Mouse (Mus musculus) adrenal gland (tissue): ENCODE results near the gene Igf2r.
"Not testable (repeated sequence)": the region's sequence is repeated elsewhere in the genome, so short reads cannot be mapped to it uniquely, and the experiment has no call there.

Experiments
- intact Hi-C: fragments of 180-260 bp; cut with DNase I; formaldehyde crosslinking; loops from one replicate; pipeline ENCODE4 v1.15.1; 2025

Gene Igf2r

GRCm38 (mm10) chr17:12675646-12676045, 93.8 kb downstream of the Igf2r start, which contains the start of gene Slc22a1:
Gene Slc22a1 (minus strand): TSS chr17:12675829.
- intact Hi-C loops = no loop called here

GRCm38 (mm10) chr17:12674980-12675379, 94.5 kb downstream of the Igf2r start:
- intact Hi-C loops = not testable (repeated sequence)

GRCm38 (mm10) chr17:12673871-12674270, 95.6 kb downstream of the Igf2r start:
- intact Hi-C loops = no loop called here

- intact Hi-C loops = no loop called here
These were observed 97.1 kb downstream of the Igf2r start for GRCm38 (mm10) chr17:12672285-12672790.

GRCm38 (mm10) chr17:12671029-12671605, 98.3 kb downstream of the Igf2r start:
- intact Hi-C loops = no loop called here

- intact Hi-C loops = no loop called here
These were observed 100.1 kb downstream of the Igf2r start for GRCm38 (mm10) chr17:12669363-12669679.

- intact Hi-C loops = no loop called here
These were observed 100.7 kb downstream of the Igf2r start for GRCm38 (mm10) chr17:12668478-12669362.

- intact Hi-C loops = loop anchor here (5.0 kb wide), 1 partner anchor 148 kb away; no protein-coding TSS in a partner anchor
These were observed 105.3 kb downstream of the Igf2r start for GRCm38 (mm10) chr17:12664156-12664555.

- intact Hi-C loops = loop anchor here (1.0 to 5.0 kb wide), 3 partner anchors 126 to 244 kb away; no protein-coding TSS in a partner anchor
These were observed 108.7 kb downstream of the Igf2r start for GRCm38 (mm10) chr17:12660572-12661260.

- intact Hi-C loops = no loop called here
These were observed 110.2 kb downstream of the Igf2r start for GRCm38 (mm10) chr17:12659233-12659632.

- intact Hi-C loops = no loop called here
These were observed 110.7 kb downstream of the Igf2r start for GRCm38 (mm10) chr17:12658784-12659183.

- intact Hi-C loops = no loop called here
These were observed 113.6 kb downstream of the Igf2r start for GRCm38 (mm10) chr17:12655826-12656225.

GRCm38 (mm10) chr17:12654061-12654460, 115.4 kb downstream of the Igf2r start:
- intact Hi-C loops = no loop called here

GRCm38 (mm10) chr17:12652604-12653003, 116.9 kb downstream of the Igf2r start:
- intact Hi-C loops = no loop called here

- intact Hi-C loops = no loop called here
These were observed 124.0 kb downstream of the Igf2r start for GRCm38 (mm10) chr17:12645461-12645860.

- intact Hi-C loops = no loop called here
These were observed 128.4 kb downstream of the Igf2r start for GRCm38 (mm10) chr17:12641087-12641486.

GRCm38 (mm10) chr17:12639585-12639984, 129.9 kb downstream of the Igf2r start:
- intact Hi-C loops = no loop called here

- intact Hi-C loops = no loop called here
These were observed 134.7 kb downstream of the Igf2r start for GRCm38 (mm10) chr17:12634814-12635213.
